Mouse (Mus musculus): ENCODE data around the gene Olfr109. TPM values are rescaled to one million over a fixed set of nuclear protein-coding genes. Genes with fewer than 3 reads are reported as not detected.

The Olfr109 gene
- polyA plus RNA-seq (2012; rRNA removed; ENCODE audit: low replicate concordance), result not detected in 2 replicates

DNA sequence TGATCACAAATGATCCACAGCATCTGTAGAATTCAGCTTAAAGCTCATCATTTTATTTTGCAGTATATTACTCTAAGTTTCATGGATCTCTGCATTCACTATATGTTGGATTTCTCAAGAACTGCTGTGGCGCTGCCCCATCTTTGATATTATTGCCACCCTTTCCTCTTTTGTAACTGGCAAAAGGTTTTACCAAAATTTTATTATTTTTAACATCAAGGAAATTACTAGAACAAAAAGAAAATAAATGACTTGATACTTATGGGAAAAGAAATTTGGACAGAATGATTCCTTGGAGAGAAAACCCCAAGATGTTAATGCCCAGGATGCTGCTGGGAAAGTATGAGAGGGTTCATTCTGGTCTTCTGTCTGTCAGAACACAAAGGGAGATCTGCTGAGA, at the start of gene Olfr109:
Gene Olfr109, plus strand, starts transcription at position 301 of the 400 bp plus-strand sequence.

DNA sequence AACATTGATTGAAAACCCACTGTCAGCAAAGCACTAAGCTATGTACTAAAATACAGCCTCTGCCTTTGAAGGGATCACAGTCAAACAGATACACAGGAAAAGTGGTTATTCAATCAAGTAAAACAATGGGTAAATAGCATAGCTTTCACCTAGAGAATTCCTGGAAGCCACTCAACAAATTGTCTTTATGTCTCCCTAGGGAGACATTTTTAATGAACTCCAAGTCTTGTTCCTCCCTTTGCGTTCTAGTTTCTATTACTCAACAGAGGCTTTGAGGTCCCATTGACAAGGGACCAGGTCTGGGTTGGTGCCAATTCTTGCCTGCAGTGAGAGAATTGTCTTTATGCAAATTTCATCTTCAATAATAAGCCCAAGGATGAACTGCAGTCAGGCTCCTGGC, 13.5 kb upstream of the Olfr109 start, which contains the start of gene Olfr108:
Gene Olfr108, plus strand, starts transcription at position 301 of the 400 bp plus-strand sequence.

DNA sequence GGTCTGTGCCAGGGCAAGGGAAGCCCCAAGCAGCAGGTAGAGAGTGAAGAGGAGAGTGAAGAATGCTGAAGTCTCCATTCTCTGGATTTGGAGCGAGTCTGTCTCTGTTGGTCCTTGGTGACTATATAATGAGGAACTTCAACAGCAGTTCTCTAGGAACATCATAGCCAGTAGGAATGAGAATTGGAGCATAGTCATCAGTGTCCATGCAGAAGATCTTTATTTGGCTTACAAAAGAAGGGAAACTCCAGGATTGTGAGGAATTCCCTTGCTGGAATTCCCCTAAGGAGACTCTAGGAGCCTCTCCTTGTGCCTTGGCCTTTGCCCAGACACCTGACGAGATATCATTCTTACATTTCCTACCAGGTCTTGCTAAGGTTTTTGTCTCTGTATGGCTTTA, 24.7 kb downstream of the Olfr109 start, which contains the start of gene H2-M2:
Gene H2-M2, minus strand, starts transcription at position 101 of the 400 bp plus-strand sequence.

DNA sequence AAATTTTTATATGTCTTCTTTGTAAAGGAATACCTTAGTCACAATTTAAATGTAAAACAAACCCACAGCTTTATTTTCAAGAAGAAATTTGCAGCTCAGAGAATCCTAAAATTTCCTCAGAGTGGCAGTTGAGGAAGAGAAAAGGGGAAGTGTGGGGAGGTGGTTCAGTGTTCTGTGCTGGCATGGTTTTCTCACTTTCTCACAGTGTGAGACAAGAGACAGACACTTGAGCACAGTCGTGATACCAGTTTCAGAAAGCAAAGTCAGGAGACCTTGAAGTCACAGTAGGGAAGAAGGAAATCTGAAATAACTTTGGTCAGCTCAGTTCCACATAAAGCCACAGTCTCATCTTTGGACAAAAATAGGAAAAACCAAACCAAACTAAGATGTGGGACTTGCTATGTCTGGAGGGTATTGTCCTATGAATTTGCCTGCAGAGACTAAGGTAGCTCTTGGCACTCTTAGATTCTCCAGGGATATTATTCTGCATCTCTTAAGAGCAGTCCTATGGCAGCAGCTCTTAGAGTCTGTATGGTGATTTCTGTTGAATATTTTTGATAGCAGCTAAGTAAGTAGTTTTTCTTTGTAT, 33.3 kb downstream of the Olfr109 start, which contains the start of gene Olfr110:
Gene Olfr110, plus strand, starts transcription at position 539 of the 589 bp plus-strand sequence.

DNA sequence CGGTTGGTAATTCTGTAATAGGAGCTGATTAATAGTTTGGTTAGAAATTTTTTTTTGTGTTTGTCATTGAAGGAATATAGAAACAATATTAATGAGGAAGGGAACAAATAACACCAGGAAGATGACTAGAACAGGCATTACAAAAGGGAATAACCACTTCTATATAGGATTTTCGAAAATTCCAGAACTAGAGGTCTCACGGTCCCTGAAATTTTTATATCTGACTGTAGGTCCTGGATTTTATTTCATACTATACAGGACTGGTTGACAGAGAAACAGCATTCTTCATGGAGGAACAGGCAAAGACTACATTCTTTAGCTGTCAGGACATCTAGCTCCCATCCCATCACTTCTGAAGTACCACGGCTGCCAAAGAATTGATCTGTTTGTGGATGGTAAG, 49.0 kb downstream of the Olfr109 start, which contains the start of gene Olfr111:
Gene Olfr111, plus strand, starts transcription at position 301 of the 400 bp plus-strand sequence.

Other genes starting within 250 kb of the Olfr109 start
- not detected in 2 replicates for gene Olfr95, start 245.8 kb upstream of the Olfr109 start, polyA plus RNA-seq (2012; rRNA removed; ENCODE audit: low replicate concordance)
- gene Olfr96, start 238.8 kb upstream of the Olfr109 start, polyA plus RNA-seq (2012; rRNA removed; ENCODE audit: low replicate concordance), result not detected in 2 replicates
- gene Olfr97, start 221.6 kb upstream of the Olfr109 start, polyA plus RNA-seq (2012; rRNA removed; ENCODE audit: low replicate concordance), result not detected in 2 replicates
- not detected in 2 replicates for gene Olfr98, start 195.2 kb upstream of the Olfr109 start, polyA plus RNA-seq (2012; rRNA removed; ENCODE audit: low replicate concordance)
- 2.7 and 3.5 TPM in 2 replicates for gene H2-M3, start 188.7 kb upstream of the Olfr109 start, polyA plus RNA-seq (2012; rRNA removed; ENCODE audit: low replicate concordance)
- not detected in 2 replicates for gene Olfr99, start 175.5 kb upstream of the Olfr109 start, polyA plus RNA-seq (2012; rRNA removed; ENCODE audit: low replicate concordance)
- not detected in 2 replicates for gene Olfr101, start 154.6 kb upstream of the Olfr109 start, polyA plus RNA-seq (2012; rRNA removed; ENCODE audit: low replicate concordance)
- not detected in 2 replicates for gene Olfr102, start 141.9 kb upstream of the Olfr109 start, polyA plus RNA-seq (2012; rRNA removed; ENCODE audit: low replicate concordance)
- not detected in 2 replicates for gene Olfr103, start 119.2 kb upstream of the Olfr109 start, polyA plus RNA-seq (2012; rRNA removed; ENCODE audit: low replicate concordance)
- gene Olfr104-ps, start 99.3 kb upstream of the Olfr109 start, polyA plus RNA-seq (2012; rRNA removed; ENCODE audit: low replicate concordance), result not detected in 2 replicates
- gene Olfr105-ps, start 79.9 kb upstream of the Olfr109 start, polyA plus RNA-seq (2012; rRNA removed; ENCODE audit: low replicate concordance), result not detected in 2 replicates
- gene Olfr106-ps, start 68.5 kb upstream of the Olfr109 start, polyA plus RNA-seq (2012; rRNA removed; ENCODE audit: low replicate concordance), result not detected in 2 replicates
- not detected in 2 replicates for gene Olfr107, start 59.7 kb upstream of the Olfr109 start, polyA plus RNA-seq (2012; rRNA removed; ENCODE audit: low replicate concordance)
- not detected in 2 replicates for gene Olfr108, start 13.4 kb upstream of the Olfr109 start, polyA plus RNA-seq (2012; rRNA removed; ENCODE audit: low replicate concordance)
- gene H2-M2, start 24.6 kb downstream of the Olfr109 start, polyA plus RNA-seq (2012; rRNA removed; ENCODE audit: low replicate concordance), result 0.08 TPM in 1 of 2 replicates, not detected in the other
- not detected in 2 replicates for gene Olfr110, start 33.6 kb downstream of the Olfr109 start, polyA plus RNA-seq (2012; rRNA removed; ENCODE audit: low replicate concordance)
- gene Olfr111, start 49.1 kb downstream of the Olfr109 start, polyA plus RNA-seq (2012; rRNA removed; ENCODE audit: low replicate concordance), result not detected in 2 replicates
- gene Olfr112, start 110.5 kb downstream of the Olfr109 start, polyA plus RNA-seq (2012; rRNA removed; ENCODE audit: low replicate concordance), result not detected in 2 replicates
- gene Olfr113, start 118.7 kb downstream of the Olfr109 start, polyA plus RNA-seq (2012; rRNA removed; ENCODE audit: low replicate concordance), result not detected in 2 replicates
- not detected in 2 replicates for gene Olfr114, start 133.8 kb downstream of the Olfr109 start, polyA plus RNA-seq (2012; rRNA removed; ENCODE audit: low replicate concordance)
- not detected in 2 replicates for gene Olfr115, start 168.2 kb downstream of the Olfr109 start, polyA plus RNA-seq (2012; rRNA removed; ENCODE audit: low replicate concordance)
- gene Olfr116, start 168.3 kb downstream of the Olfr109 start, polyA plus RNA-seq (2012; rRNA removed; ENCODE audit: low replicate concordance), result not detected in 2 replicates
- not detected in 2 replicates for gene Olfr117, start 204.9 kb downstream of the Olfr109 start, polyA plus RNA-seq (2012; rRNA removed; ENCODE audit: low replicate concordance)
- not detected in 2 replicates for gene Olfr118, start 208.1 kb downstream of the Olfr109 start, polyA plus RNA-seq (2012; rRNA removed; ENCODE audit: low replicate concordance)
- gene Olfr119, start 237.6 kb downstream of the Olfr109 start, polyA plus RNA-seq (2012; rRNA removed; ENCODE audit: low replicate concordance), result not detected in 2 replicates